Mouse (Mus musculus): ENCODE data around the gene Sorcs3.

DNA sequence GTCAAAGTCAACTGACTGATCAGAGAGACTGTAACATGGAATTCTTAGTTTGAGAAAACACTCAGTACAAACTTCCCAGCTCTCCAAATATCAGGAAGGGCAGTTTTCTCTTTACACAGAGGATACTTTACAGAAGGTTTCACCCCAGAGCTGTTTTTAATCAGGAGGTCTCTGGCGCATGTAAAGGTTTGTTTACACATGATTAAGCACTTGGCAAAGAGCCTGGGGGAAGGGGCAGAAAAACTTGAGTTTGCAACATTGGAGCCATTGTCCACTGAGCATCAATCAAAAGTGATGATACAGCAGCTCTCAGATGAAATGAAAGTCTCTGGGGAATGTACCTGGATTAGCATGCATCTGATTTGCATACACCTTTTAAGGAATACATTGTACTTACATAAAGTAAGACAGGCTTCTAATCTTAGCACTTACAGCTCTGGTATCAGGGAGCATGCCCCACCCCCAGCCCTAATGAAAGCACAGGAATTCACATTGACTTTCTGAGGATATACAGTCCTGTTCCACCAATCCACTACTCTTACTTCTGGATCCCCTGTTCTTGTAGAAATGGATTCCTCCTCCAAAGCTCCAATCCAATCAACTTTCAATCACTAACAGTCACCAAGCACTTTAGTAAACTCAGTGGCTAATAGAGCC lies 500.6 kb downstream of the Sorcs3 start:
- TF ChIP-seq CTCF (IDR thresholded peaks at IDR 0.05; ENCODE audit: control insufficient read depth, insufficient read depth, insufficient read length) (no peak), CEBPB (IDR thresholded peaks at IDR 0.05; ENCODE audit: low read depth) (no peak), MAX (IDR thresholded peaks at IDR 0.05) (no peak), MYOG (IDR thresholded peaks at IDR 0.05; ENCODE audit: control insufficient read depth, extremely low read depth, insufficient read length) (no peak), MYOD1 (IDR thresholded peaks at IDR 0.05; ENCODE audit: control insufficient read depth, insufficient read length, low read depth) (no peak), USF1 (IDR thresholded peaks at IDR 0.05; ENCODE audit: low read depth) (no peak), FOSL1 (IDR thresholded peaks at IDR 0.05; ENCODE audit: insufficient read depth, low read length, poor library complexity, severe bottlenecking) (no peak)
